Mouse (Mus musculus) bone marrow, adult 2 months (tissue): ENCODE results near the gene Gas6.

ENCODE experiments used
- CTCF ChIP-seq: fragments of 200-500 bp; IDR thresholded peaks from 2 replicates; pipeline ENCODE4 v1.5.1; 2011; ENCODE audit warnings: low read length, control low read depth; ENCODE audit not compliant: control insufficient read depth, insufficient read depth
- POLR2A ChIP-seq: fragments of 200-500 bp; IDR thresholded peaks from 2 replicates; pipeline ENCODE4 v1.6.1; 2011; ENCODE audit warnings: low read depth, mild to moderate bottlenecking, control low read depth, low read length, borderline replicate concordance; ENCODE audit not compliant: control insufficient read depth

GRCm38 (mm10) chr8:13465324-13465723 lies 29.0 kb downstream of the Gas6 start:
- TF ChIP-seq CTCF, result no peak
- no peak for TF ChIP-seq POLR2A
